Mouse (Mus musculus) limb, embryonic 12.5 days (tissue): ENCODE results near the gene Gm6370. TPM values are rescaled to one million over a fixed set of nuclear protein-coding genes. Genes with fewer than 3 reads are reported as not detected.
"Not testable (repeated sequence)": the region's sequence is repeated elsewhere in the genome, so short reads cannot be mapped to it uniquely, and the experiment has no call there.

Experiments
- ATAC-seq: fragments of 200-750 bp; cut with Nextera tagmentation; 2 replicates; pipeline ENCODE4 v1.8.0; 2017; ENCODE audit warnings: low read depth, moderate TSS enrichment; ENCODE audit not compliant: insufficient number of reproducible peaks, insufficient read depth, low FRiP score, low TSS enrichment
- H3K27ac ChIP-seq: fragments of 300-500 bp; sonication (generic); 2 replicates; pipeline ENCODE4 v1.5.1; 2016; ENCODE audit warnings: mild to moderate bottlenecking, moderate library complexity
- H3K27me3 ChIP-seq: fragments of 300-500 bp; sonication (generic); 2 replicates; pipeline ENCODE4 v1.6.1; 2016; ENCODE audit warnings: mild to moderate bottlenecking, moderate library complexity
- H3K36me3 ChIP-seq: fragments of 300-500 bp; sonication (generic); 2 replicates; pipeline ENCODE4 v1.6.1; 2016; ENCODE audit warnings: mild to moderate bottlenecking, moderate library complexity
- H3K4me1 ChIP-seq: fragments of 300-500 bp; sonication (generic); replicated peaks from 2 replicates; pipeline ENCODE4 v1.6.1; 2016
- H3K4me2 ChIP-seq: fragments of 300-500 bp; sonication (generic); 2 replicates; pipeline ENCODE4 v1.6.1; 2016; ENCODE audit warnings: mild to moderate bottlenecking, moderate library complexity
- H3K4me3 ChIP-seq: fragments of 300-500 bp; sonication (generic); replicated peaks from 2 replicates; pipeline ENCODE4 v1.5.1; 2016; ENCODE audit warnings: mild to moderate bottlenecking
- H3K9ac ChIP-seq: fragments of 300-500 bp; sonication (generic); replicated peaks from 2 replicates; pipeline ENCODE4 v1.6.1; 2016; ENCODE audit warnings: mild to moderate bottlenecking, moderate library complexity
- H3K9me3 ChIP-seq: fragments of 300-500 bp; sonication (generic); 2 replicates; pipeline ENCODE4 v1.6.1; 2016; ENCODE audit warnings: mild to moderate bottlenecking, moderate library complexity
- WGBS: fragments of 180-500 bp; shearing (Covaris S2); methylation state at CpG from one replicate; pipeline ENCODE4 v1.1.7; 2016; 5-methylcytosine and 5-hydroxymethylcytosine counted together
- polyA plus RNA-seq: library from polyadenylated mRNA; unstranded; fragments of >200 nt; fragmentation: Nextera tagmentation; extraction: Ambion mirVana; gene quantifications from 2 replicates; pipeline ENCODE4 v1.2.1, GENCODE M21; 2016

Gene Gm6370
- not detected in 2 replicates for polyA plus RNA-seq

DNA sequence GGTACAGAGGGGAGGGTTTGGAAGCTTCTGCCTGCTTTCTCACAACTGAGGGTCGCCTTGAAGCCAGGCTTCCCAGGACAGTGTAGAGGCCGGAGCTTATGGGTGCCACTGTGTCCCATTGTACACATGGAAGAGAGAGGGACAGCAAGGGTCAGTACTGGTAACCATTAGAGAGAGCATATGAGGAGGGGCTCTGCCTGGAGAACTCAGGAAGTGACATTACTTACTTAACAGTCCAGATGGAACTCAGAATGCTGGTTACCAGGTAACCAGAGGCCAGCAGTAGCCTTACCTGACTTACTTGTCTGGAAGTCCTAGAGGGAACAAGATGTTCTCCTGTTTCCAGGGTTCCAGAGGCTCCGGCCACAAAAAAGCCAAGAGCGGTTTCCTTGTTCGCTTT lies at the start of gene Gm6370:
Gene Gm6370 (plus strand): TSS at position 301 of the 400 bp plus-strand sequence.
- not testable (repeated sequence) for ATAC-seq, H3K4me1 ChIP-seq, H3K27me3 ChIP-seq, H3K4me2 ChIP-seq, H3K36me3 ChIP-seq, H3K9me3 ChIP-seq, H3K27ac ChIP-seq, H3K4me3 ChIP-seq, H3K9ac ChIP-seq
- no CpG with 5 or more reads among the region's 5 CpGs for WGBS

DNA sequence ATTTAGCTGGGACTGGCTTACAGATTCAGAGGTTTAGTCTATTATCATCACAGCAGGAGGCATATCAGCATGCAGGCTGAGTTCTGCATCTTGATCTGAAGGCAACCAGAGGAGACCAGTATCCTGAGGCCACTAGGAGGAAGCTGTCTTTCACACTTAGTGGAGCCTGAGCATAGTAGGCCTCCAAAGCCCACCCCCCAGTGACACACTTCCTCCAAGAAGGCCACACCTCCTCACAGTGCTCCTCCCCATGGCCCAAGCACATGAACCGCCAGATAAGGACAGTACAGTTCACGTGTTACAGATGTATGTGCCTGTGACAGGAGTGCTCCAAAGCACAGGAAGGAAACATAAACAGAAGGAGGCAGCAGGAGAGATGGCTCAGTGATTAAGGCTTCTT lies 48.4 kb upstream of the Gm6370 start:
- Histone ChIP-seq H3K9me3 (no peaks in the 10 kb centered on the region), H3K36me3 (peaks cover 14% of the 10 kb centered on the region), H3K9ac (no peak overlapping the region), H3K27me3 (no peaks in the 10 kb centered on the region), H3K4me3 (no peak overlapping the region), H3K4me1 (no peaks in the 10 kb centered on the region), H3K27ac (no peak overlapping the region), H3K4me2 (no peak overlapping the region)
- no peak for ATAC-seq
- 83% methylated on average over 2 of the region's 2 CpGs for WGBS

DNA sequence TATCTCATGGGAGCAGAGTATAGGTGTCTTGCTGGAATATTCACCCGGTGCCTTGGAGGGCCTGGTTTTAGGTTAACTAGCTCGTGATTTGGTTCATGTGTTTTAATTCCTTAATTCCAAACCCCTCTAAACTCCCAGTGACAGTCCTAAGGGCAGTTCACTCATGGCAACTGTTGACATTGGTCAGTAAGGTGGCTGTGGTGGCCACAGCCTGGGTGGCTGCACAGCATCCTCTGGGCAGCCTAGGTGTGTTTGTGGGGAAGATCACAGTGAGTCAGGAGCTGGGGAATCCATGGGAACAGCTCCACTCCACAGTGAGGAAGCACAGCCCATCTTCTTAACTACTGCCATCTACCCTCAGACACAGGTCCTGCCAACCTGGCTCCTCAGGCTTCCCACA lies 44.5 kb upstream of the Gm6370 start:
- ATAC-seq = no peak
- Histone ChIP-seq H3K4me3 (no peak overlapping the region), H3K4me1 (no peaks in the 10 kb centered on the region), H3K9me3 (no peaks in the 10 kb centered on the region), H3K27ac (no peak overlapping the region), H3K4me2 (no peak overlapping the region), H3K9ac (no peak overlapping the region), H3K36me3 (no peaks in the 10 kb centered on the region), H3K27me3 (no peaks in the 10 kb centered on the region)
- 89% methylated on average over 2 of the region's 2 CpGs for WGBS

DNA sequence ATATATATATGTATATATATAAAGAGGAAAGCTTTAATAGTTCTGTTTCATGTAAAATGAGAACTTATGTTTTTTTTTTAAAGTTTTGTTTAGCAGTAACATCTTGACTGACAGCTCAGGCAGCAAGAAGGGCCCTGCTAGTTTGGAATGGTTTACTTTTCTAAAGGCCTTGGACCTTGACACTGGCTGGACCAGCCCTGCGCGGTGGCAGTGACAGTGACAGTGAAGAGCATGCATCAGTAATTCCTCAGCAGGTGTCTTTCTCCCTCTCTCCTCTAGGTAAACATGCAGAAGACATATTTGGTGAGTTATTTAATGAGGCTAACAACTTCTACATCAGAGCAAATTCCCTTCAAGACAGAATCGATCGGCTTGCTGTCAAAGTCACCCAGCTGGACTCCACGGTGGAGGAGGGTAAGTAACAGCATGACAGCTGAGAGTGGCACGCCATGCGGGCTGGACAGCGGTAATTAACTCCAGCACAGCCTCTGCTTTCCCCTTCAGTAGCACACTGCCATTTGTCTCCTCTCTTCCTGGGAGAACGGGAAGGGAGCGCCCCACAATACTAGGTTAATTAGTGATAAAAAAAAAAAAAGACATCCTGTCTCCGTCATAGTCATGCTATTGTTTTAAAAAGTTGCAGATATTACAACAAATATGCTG lies 39.4 kb upstream of the Gm6370 start:
- Histone ChIP-seq H3K27me3 (no peaks in the 10 kb centered on the region), H3K36me3 (peaks cover 21% of the 10 kb centered on the region; the same call in 1 of the 2 replicates), H3K9ac (no peak overlapping the region), H3K9me3 (no peaks in the 10 kb centered on the region), H3K4me1 (no peaks in the 10 kb centered on the region), H3K4me2 (no peak overlapping the region), H3K27ac (no peak overlapping the region), H3K4me3 (no peak overlapping the region)
- WGBS = 64% methylated on average over 11 of the region's 11 CpGs
- ATAC-seq = no peak

DNA sequence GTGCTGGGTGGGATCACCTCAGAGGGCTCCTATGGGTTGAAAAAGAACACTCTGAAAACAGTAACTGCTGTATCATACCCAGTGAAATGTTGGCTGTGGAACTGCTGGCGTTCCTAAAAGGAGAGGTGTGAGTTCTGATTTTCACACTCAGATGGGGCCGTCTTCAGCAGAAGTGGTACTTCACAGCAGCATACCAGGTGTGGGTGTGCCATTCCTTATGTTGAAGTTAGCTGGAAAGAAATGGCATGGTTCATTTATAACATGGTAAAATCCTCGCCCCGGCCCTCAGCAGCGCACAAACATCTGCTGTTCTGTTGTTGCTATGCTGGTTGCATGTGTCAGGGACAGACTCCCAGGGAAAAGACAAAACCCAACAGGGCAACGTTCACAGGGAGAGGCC lies 37.6 kb upstream of the Gm6370 start:
- Histone ChIP-seq H3K9me3 (no peaks in the 10 kb centered on the region), H3K27ac (no peak overlapping the region), H3K36me3 (peaks cover 25% of the 10 kb centered on the region; the same call in 1 of the 2 replicates), H3K9ac (no peak overlapping the region), H3K4me3 (no peak overlapping the region), H3K4me2 (no peak overlapping the region), H3K27me3 (no peaks in the 10 kb centered on the region), H3K4me1 (no peaks in the 10 kb centered on the region)
- WGBS = 89% methylated on average over 6 of the region's 6 CpGs
- ATAC-seq = no peak

DNA sequence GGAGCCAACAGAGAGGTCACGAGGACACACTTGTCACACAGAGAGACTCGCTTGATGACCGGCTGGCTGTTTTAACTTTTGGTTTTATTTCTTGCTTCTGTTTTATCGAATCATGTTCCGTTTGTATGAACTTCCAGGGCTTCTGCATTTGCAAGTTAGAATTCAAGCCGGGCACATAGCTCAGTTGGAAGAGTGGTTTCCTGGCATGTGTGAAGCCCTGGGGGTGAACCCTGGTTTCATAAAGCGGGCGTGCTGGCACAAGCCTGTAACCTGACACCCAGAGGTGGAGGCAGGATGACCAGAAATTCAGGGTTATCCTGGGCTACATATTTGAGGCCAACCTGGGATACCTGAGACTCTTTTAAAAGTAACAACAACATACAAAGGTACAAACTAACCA lies 29.6 kb upstream of the Gm6370 start:
- no peak overlapping the region for H3K4me2 ChIP-seq
- no peak overlapping the region for H3K4me3 ChIP-seq
- no peaks in the 10 kb centered on the region for H3K4me1 ChIP-seq
- no peak overlapping the region for H3K27ac ChIP-seq
- H3K9ac ChIP-seq = no peak overlapping the region
- H3K9me3 ChIP-seq = no peaks in the 10 kb centered on the region
- H3K27me3 ChIP-seq = no peaks in the 10 kb centered on the region
- ATAC-seq = no peak
- peaks cover 17% of the 10 kb centered on the region; the same call in 1 of the 2 replicates for H3K36me3 ChIP-seq
- WGBS = 80% methylated on average over 8 of the region's 8 CpGs

DNA sequence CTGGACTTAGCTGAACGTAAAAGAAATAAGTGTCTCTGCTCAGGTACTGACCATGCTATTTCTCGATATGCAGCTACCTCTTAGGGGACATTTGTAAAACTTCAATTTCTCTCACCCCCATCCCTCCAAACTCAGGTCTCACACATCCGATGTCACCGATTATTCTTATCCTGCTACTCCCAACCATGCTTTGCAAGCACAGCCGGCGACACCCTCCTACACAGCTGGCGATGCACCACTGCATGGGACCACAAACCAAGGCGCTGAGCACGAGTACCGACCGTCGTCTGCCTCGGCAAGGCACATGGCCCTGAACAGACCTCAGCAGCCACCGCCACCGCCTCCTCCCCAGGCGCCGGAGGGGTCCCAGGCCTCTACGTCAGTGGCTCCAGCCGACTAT lies 24.5 kb upstream of the Gm6370 start:
- no peaks in the 10 kb centered on the region for H3K4me1 ChIP-seq
- H3K9me3 ChIP-seq = no peaks in the 10 kb centered on the region
- ATAC-seq = no peak
- H3K36me3 ChIP-seq = peaks cover 16% of the 10 kb centered on the region; the same call in 1 of the 2 replicates
- H3K27me3 ChIP-seq = no peaks in the 10 kb centered on the region
- H3K27ac ChIP-seq = no peak overlapping the region
- no peak overlapping the region for H3K9ac ChIP-seq
- H3K4me2 ChIP-seq = no peak overlapping the region
- no peak overlapping the region for H3K4me3 ChIP-seq
- 93% methylated on average over 19 of the region's 19 CpGs for WGBS

DNA sequence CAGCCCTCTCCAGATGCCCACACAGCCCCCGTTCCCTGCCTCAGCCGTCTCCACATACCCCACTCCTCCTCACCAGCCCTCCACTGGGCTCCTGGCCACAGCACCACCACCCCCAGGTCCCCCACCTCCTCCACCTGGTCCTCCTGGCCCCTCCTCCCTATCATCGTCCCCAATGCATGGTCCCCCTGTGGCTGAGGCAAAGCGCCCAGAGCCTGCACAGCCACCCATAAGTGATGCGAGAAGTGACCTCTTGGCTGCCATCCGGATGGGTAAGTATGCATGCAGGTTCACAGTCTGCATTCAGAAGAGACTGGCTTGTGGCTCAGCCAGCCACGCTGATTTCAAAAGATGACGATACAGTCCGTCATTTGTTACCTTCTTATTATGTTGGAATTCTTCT lies 22.9 kb upstream of the Gm6370 start:
- Histone ChIP-seq H3K9ac (no peak overlapping the region), H3K27ac (no peak overlapping the region), H3K4me3 (no peak overlapping the region), H3K27me3 (no peaks in the 10 kb centered on the region), H3K36me3 (peaks cover 16% of the 10 kb centered on the region; the same call in 1 of the 2 replicates), H3K4me2 (no peak overlapping the region), H3K9me3 (no peaks in the 10 kb centered on the region), H3K4me1 (no peaks in the 10 kb centered on the region)
- ATAC-seq = no peak
- WGBS = 92% methylated on average over 9 of the region's 9 CpGs

DNA sequence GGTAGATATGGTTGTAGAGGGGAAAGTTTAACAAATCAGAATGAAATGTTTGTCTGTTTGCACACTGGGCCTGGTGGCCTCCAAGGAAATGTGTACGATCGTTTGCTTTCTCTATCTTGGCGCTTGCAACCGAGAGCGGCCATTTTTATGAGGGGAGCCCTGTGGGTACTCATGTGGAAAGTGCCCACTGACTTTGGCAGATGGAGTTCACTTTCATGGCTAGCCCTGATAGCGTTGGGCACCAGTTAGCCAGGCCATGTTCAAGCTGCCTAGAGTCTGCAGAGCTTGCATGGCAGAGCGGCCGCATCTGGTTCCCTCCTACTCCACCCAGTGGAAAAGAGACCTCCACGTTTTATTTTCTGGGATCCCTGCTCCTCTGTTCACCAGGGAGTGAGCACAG lies 20.3 kb upstream of the Gm6370 start:
- H3K4me3 ChIP-seq = no peak overlapping the region
- H3K36me3 ChIP-seq = peaks cover 16% of the 10 kb centered on the region; the same call in 1 of the 2 replicates
- no peaks in the 10 kb centered on the region for H3K27me3 ChIP-seq
- H3K4me1 ChIP-seq = no peaks in the 10 kb centered on the region
- no peaks in the 10 kb centered on the region for H3K9me3 ChIP-seq
- no peak overlapping the region for H3K4me2 ChIP-seq
- no peak overlapping the region for H3K27ac ChIP-seq
- 89% methylated on average over 9 of the region's 9 CpGs for WGBS
- no peak for ATAC-seq
- no peak overlapping the region for H3K9ac ChIP-seq

DNA sequence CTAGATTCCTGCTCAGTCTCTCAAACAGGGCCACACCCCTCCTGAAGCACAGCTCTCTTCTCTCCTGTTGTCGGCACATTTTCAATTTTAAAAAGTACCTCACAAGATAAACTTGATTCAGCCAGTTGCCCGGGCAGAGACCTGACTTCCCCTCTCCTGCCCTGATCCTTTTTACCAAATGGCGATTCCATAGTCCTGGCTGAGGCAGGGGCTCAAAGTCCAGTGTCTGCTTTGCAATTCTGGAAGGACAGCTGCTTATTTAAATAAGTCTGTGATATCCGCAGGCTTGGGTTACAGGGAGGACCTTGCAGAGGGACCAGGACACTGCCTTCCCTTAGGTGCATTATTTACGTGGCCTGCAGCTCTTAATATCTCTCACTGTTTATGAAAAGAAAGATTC lies 19.9 kb upstream of the Gm6370 start:
- no peaks in the 10 kb centered on the region for H3K4me1 ChIP-seq
- no peak for ATAC-seq
- H3K27ac ChIP-seq = no peak overlapping the region
- H3K4me3 ChIP-seq = no peak overlapping the region
- no peaks in the 10 kb centered on the region for H3K27me3 ChIP-seq
- no peaks in the 10 kb centered on the region for H3K9me3 ChIP-seq
- H3K36me3 ChIP-seq = peaks cover 16% of the 10 kb centered on the region; the same call in 1 of the 2 replicates
- no peak overlapping the region for H3K4me2 ChIP-seq
- H3K9ac ChIP-seq = no peak overlapping the region
- 82% methylated on average over 5 of the region's 5 CpGs for WGBS

DNA sequence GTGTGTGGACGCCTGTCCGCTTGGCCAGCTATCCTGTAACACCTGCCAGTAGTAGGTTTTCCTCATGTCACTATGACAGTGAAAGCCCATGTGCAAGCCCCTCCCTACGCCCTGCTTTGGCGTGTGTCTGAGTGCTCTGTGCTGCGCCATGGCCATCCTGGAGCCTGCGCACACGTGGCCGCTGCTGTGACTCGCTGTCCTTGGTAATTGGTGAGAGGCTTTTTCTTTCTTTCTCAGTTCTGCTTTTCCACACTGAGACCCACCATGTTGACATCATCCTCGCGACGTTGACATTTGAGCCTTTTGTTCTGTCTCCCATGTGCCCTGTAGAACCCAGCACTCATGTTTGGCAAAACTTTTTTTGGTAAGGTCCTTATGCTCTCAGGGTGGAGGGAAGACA lies 19.3 kb upstream of the Gm6370 start:
- ATAC-seq = no peak
- 91% methylated on average over 12 of the region's 12 CpGs for WGBS

DNA sequence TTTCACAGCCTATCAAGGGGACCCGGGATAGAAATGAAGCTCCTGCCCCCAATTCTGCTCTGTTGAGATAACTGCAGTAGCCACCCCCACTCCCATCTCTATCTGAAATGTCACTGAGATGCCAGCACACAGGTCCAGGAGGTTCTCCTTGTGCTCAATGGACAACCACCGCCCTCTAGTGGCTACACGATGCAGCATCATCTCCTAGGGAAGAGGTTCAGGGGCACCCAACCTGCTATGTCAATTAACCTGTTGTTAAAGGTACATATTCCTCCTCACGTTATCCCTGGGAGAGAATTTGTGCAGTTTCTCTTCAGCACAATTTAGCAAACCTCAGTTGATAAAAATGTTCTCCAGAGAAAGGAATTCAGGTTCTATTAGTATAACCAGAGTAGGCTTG lies 11.6 kb upstream of the Gm6370 start:
- not testable (repeated sequence) for H3K27ac ChIP-seq, ATAC-seq, H3K36me3 ChIP-seq, H3K27me3 ChIP-seq, H3K9ac ChIP-seq, H3K4me3 ChIP-seq, H3K4me1 ChIP-seq, H3K9me3 ChIP-seq, H3K4me2 ChIP-seq
- 11% methylated on average over 4 of the region's 4 CpGs for WGBS

More for the DNA sequence above, 19.3 kb upstream of the Gm6370 start:
- Histone ChIP-seq H3K4me1 (no peaks in the 10 kb centered on the region), H3K9me3 (no peaks in the 10 kb centered on the region), H3K27me3 (no peaks in the 10 kb centered on the region), H3K27ac (no peak overlapping the region), H3K4me3 (no peak overlapping the region), H3K4me2 (no peak overlapping the region), H3K36me3 (peaks cover 14% of the 10 kb centered on the region; the same call in 1 of the 2 replicates), H3K9ac (no peak overlapping the region)
